Mouse (Mus musculus) forebrain, postnatal 0 days (tissue): ENCODE measurements around the gene Sec24d. TPM values are rescaled to one million over a fixed set of nuclear protein-coding genes. Genes with fewer than 3 reads are reported as not detected.

Experiments used
- ATAC-seq: fragments of 200-750 bp; cut with Nextera tagmentation; 2 replicates; pipeline ENCODE4 v1.8.0; 2017; ENCODE audit warnings: mild to moderate bottlenecking, moderate library complexity
- DNase-seq: peaks from one replicate; pipeline ENCODE4 v3.0.0-alpha.2; 2015
- H3K27ac ChIP-seq: fragments of 300-500 bp; sonication (generic); 2 replicates; pipeline ENCODE4 v1.5.1; 2014; ENCODE audit warnings: low read depth, mild to moderate bottlenecking, antibody characterized with exemption, low read length, moderate library complexity, mixed read lengths
- H3K27me3 ChIP-seq: fragments of 300-500 bp; sonication (generic); 2 replicates; pipeline ENCODE4 v1.6.1; 2014; ENCODE audit warnings: mild to moderate bottlenecking, low read length, mixed read lengths; ENCODE audit not compliant: insufficient read depth
- H3K36me3 ChIP-seq: fragments of 300-500 bp; sonication (generic); 2 replicates; pipeline ENCODE4 v1.6.1; 2014; ENCODE audit warnings: mild to moderate bottlenecking, moderate library complexity; ENCODE audit not compliant: insufficient read depth
- H3K4me1 ChIP-seq: fragments of 300-500 bp; sonication (generic); 2 replicates; pipeline ENCODE4 v1.6.1; 2014; ENCODE audit warnings: antibody characterized with exemption; ENCODE audit not compliant: insufficient read depth
- H3K4me2 ChIP-seq: fragments of 300-500 bp; sonication (generic); 2 replicates; pipeline ENCODE4 v1.6.1; 2014; ENCODE audit warnings: low read depth, mild to moderate bottlenecking, moderate library complexity
- H3K4me3 ChIP-seq: fragments of 300-500 bp; sonication (generic); 2 replicates; pipeline ENCODE4 v1.5.1; 2014; ENCODE audit warnings: low read depth, low read length, mixed read lengths
- H3K9ac ChIP-seq: fragments of 300-500 bp; sonication (generic); 2 replicates; pipeline ENCODE4 v1.6.1; 2014; ENCODE audit warnings: mild to moderate bottlenecking
- H3K9me3 ChIP-seq: fragments of 300-500 bp; sonication (generic); 2 replicates; pipeline ENCODE4 v1.6.1; 2016; ENCODE audit warnings: low read length
- CTCF ChIP-seq: sonication (generic); IDR thresholded peaks from 2 replicates; pipeline ENCODE4 v1.5.1; 2016; ENCODE audit warnings: antibody characterized with exemption, control low read depth, low read depth
- WGBS: fragments of 180-500 bp; shearing (Covaris S2); extraction: QIAGEN DNeasy Blood & Tissue Kit; methylation state at CpG from one replicate; pipeline ENCODE4 v1.1.7; 2014; 5-methylcytosine and 5-hydroxymethylcytosine counted together
- polyA plus RNA-seq: library from polyadenylated mRNA; unstranded; fragments of >200 nt; fragmentation: Nextera tagmentation; extraction: Ambion mirVana; gene quantifications from 2 replicates; pipeline ENCODE4 v1.2.1, GENCODE M21; 2015
- total RNA-seq: library from RNA; depleted of rRNA; stranded (reverse); fragments of >200 nt; gene quantifications from 2 replicates; pipeline ENCODE4 v1.2.3, GENCODE M21; 2014

Sec24d gene
- total and polyA plus RNA-seq, 2 experiments from 2014 or later: 16.3 to 36.5 TPM

GRCm38 (mm10) chr3:123267741-123268201 is 516 bp downstream of the Sec24d start:
- DNase-seq: no peak
- Histone ChIP-seq H3K4me2 (peak overlapping the region; percentile 88), H3K36me3 (0 out of 2 replicates have a peak, but pooled peaks cover 5% of the 10 kb centered on the region), H3K4me1 (no peaks in the 10 kb centered on the region), H3K9ac (peak overlapping the region; percentile 61), H3K4me3 (peak overlapping the region; percentile 76), H3K9me3 (no peaks in the 10 kb centered on the region), H3K27ac (0 out of 2 replicates have a peak overlapping the region, but pooled peaks have one; percentile 45), H3K27me3 (no peaks in the 10 kb centered on the region)
- 2% methylated on average over 25 of the region's 25 CpGs for WGBS
- peak; percentile 47 for ATAC-seq
- TF ChIP-seq CTCF: no peak

- Histone ChIP-seq H3K27me3 (no peaks in the 10 kb centered on the region), H3K4me1 (no peaks in the 10 kb centered on the region), H3K9ac (no peak overlapping the region), H3K27ac (no peak overlapping the region), H3K4me3 (no peak overlapping the region), H3K4me2 (no peak overlapping the region), H3K36me3 (peaks cover 6% of the 10 kb centered on the region; the same call in 1 of the 2 replicates), H3K9me3 (no peaks in the 10 kb centered on the region)
- 91% methylated on average over 12 of the region's 12 CpGs for WGBS
- no peak for TF ChIP-seq CTCF
- ATAC-seq: no peak
- no peak for DNase-seq
These were observed 15.8 kb downstream of the Sec24d start for GRCm38 (mm10) chr3:123282866-123283615.

GRCm38 (mm10) chr3:123284284-123284683 is 17.0 kb downstream of the Sec24d start:
- ATAC-seq (no peak), DNase-seq (no peak)
- peaks cover 6% of the 10 kb centered on the region; the same call in 1 of the 2 replicates for H3K36me3 ChIP-seq
- no peaks in the 10 kb centered on the region for H3K27me3 ChIP-seq
- no peak for TF ChIP-seq CTCF
- H3K9me3 ChIP-seq: no peaks in the 10 kb centered on the region
- H3K4me2 ChIP-seq: no peak overlapping the region
- H3K4me3 ChIP-seq: no peak overlapping the region
- no peak overlapping the region for H3K27ac ChIP-seq
- WGBS: 96% methylated on average over 5 of the region's 5 CpGs
- H3K4me1 ChIP-seq: no peaks in the 10 kb centered on the region
- H3K9ac ChIP-seq: no peak overlapping the region

- no peak for ATAC-seq
- Histone ChIP-seq H3K36me3 (peaks cover 2% of the 10 kb centered on the region; the same call in 1 of the 2 replicates), H3K4me1 (no peaks in the 10 kb centered on the region), H3K9me3 (no peaks in the 10 kb centered on the region), H3K27ac (no peak overlapping the region), H3K4me2 (no peak overlapping the region), H3K9ac (no peak overlapping the region), H3K4me3 (no peak overlapping the region), H3K27me3 (no peaks in the 10 kb centered on the region)
- no peak for DNase-seq
- TF ChIP-seq CTCF: no peak
These were observed 18.4 kb downstream of the Sec24d start for GRCm38 (mm10) chr3:123285649-123286048.

GRCm38 (mm10) chr3:123288856-123289570 is 21.8 kb downstream of the Sec24d start:
- Histone ChIP-seq H3K9ac (no peak overlapping the region), H3K4me2 (no peak overlapping the region), H3K36me3 (peaks cover 5% of the 10 kb centered on the region), H3K27me3 (no peaks in the 10 kb centered on the region), H3K4me1 (no peaks in the 10 kb centered on the region), H3K4me3 (no peak overlapping the region), H3K9me3 (no peaks in the 10 kb centered on the region), H3K27ac (no peak overlapping the region)
- 48% methylated on average over 9 of the region's 9 CpGs for WGBS
- no peak for ATAC-seq
- no peak for TF ChIP-seq CTCF
- no peak for DNase-seq

- Histone ChIP-seq H3K27ac (no peak overlapping the region), H3K4me1 (no peaks in the 10 kb centered on the region), H3K4me2 (no peak overlapping the region), H3K27me3 (no peaks in the 10 kb centered on the region), H3K9ac (no peak overlapping the region), H3K36me3 (peaks cover 8% of the 10 kb centered on the region), H3K4me3 (no peak overlapping the region), H3K9me3 (no peaks in the 10 kb centered on the region)
- TF ChIP-seq CTCF: no peak
- DNase-seq (no peak), ATAC-seq (no peak)
These were observed 24.4 kb downstream of the Sec24d start for GRCm38 (mm10) chr3:123291670-123292069.

- no peak for TF ChIP-seq CTCF
- Histone ChIP-seq H3K9me3 (no peaks in the 10 kb centered on the region), H3K9ac (no peak overlapping the region), H3K27me3 (no peaks in the 10 kb centered on the region), H3K4me1 (no peaks in the 10 kb centered on the region), H3K36me3 (peaks cover 7% of the 10 kb centered on the region), H3K4me3 (no peak overlapping the region), H3K27ac (peak overlapping the region; percentile 40; the same call in 1 of the 2 replicates), H3K4me2 (no peak overlapping the region)
- 70% methylated on average over 11 of the region's 11 CpGs for WGBS
- DNase-seq: no peak
- no peak for ATAC-seq
These were observed 29.4 kb downstream of the Sec24d start for GRCm38 (mm10) chr3:123296654-123297053.
